Mouse (Mus musculus): ENCODE data around the gene Nabp2. TPM values are rescaled to one million over a fixed set of nuclear protein-coding genes. Genes with fewer than 3 reads are reported as not detected.

Nabp2 gene
- polyA plus RNA-seq, 1 experiment = 23.4 TPM

DNA sequence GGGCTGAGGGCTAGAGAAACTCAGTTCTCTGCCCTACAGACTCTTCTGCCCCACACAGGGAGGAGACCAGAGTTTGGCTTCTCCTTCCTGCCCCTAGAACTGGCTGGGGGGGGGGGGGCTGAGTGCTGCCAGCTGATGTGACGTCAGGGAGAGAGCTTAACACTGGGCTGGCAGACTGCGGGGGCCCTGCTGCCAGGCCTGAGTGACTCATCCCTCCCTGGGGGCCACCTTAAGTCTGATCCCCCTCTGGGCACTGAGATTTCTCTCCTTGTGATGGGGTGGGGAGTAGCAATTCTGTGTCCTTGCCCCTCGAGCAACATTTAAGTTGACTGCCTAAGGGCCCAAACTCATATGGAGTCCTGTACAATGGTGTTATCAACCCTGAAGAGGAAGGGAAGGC lies 32.8 kb downstream of the Nabp2 start:
- DNase-seq = no peak
- Histone ChIP-seq H3K4me1 (ENCODE audit: control insufficient read depth, insufficient read depth, low read length) (peaks cover 15% of the 10 kb centered on the region), H3K4me3 (replicated peaks; ENCODE audit: extremely low read depth, low read depth, low read length) (no peak overlapping the region)
- TF ChIP-seq POLR2A (IDR thresholded peaks at IDR 0.05; ENCODE audit: borderline replicate concordance, extremely low read depth, low read depth, low read length) (no peak), CTCF (IDR thresholded peaks at IDR 0.05; ENCODE audit: insufficient read depth, low read length) (no peak)
- WGBS = 49% methylated on average over 3 of the region's 3 CpGs

DNA sequence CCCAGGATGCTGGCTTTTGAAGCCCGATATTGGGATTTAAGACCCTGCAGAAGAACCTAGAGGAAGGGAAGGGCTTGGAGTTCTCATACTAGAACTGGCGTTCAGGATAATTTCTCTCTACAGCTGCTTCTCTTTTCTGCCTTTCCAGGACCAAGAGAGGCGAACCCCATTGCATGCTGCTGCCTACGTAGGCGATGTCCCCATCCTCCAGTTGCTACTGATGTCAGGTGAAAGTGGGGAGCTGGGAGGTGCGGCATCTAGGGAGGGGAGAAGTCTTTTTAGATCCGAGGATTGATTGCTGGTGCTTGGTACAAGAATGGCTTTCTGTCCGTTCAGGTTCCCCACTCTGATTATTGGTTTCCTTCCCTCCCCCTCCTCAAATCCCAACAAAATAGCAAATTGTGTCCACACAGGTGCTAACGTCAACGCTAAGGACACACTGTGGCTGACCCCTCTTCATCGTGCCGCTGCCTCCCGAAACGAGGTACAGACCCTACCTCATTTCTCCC lies 33.3 kb downstream of the Nabp2 start:
- Histone ChIP-seq H3K4me3 (replicated peaks; ENCODE audit: extremely low read depth, low read depth, low read length) (peak overlapping the region; percentile 68), H3K4me1 (ENCODE audit: control insufficient read depth, insufficient read depth, low read length) (peaks cover 15% of the 10 kb centered on the region)
- DNase-seq = no peak
- WGBS = 54% methylated on average over 14 of the region's 14 CpGs
- TF ChIP-seq POLR2A (IDR thresholded peaks at IDR 0.05; ENCODE audit: borderline replicate concordance, extremely low read depth, low read depth, low read length) (no peak), CTCF (IDR thresholded peaks at IDR 0.05; ENCODE audit: insufficient read depth, low read length) (no peak)

DNA sequence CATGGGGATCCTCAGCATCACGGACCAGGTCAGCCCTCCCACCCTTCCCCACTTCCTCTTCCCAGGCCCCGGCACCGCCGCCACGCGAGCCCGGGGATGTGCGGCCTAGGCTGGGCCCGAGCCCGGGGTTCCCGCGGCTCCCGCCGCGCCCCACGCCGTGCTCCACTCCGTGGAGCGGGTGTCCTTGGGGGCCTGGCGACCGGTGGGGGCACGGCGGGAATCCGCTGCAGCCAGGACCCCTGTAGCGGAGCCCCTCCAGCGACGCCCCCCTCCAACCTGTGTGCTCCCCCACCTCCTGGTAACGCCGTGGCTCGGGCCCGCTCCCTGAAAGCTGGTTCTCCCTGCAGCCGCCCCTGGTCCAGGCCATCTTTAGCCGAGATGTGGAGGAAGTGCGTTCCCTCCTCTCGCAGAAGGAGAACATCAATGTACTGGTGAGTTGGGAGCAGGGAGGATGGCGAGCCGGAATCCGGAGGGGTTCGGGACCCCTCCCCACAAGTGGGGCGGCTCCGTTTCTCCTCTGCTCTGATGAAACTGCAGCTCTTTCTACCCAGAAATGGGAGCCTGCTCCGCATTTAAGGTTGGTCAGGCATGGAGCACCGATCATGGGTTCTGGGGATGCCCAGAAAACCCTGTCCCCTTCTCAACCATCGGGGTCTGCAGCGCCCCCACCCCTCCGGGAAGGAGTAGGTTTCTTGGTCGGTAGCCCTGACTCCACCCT lies 33.9 kb downstream of the Nabp2 start:
- Histone ChIP-seq H3K4me3 (replicated peaks; ENCODE audit: extremely low read depth, low read depth, low read length) (peak overlapping the region; percentile 68), H3K4me1 (ENCODE audit: control insufficient read depth, insufficient read depth, low read length) (peaks cover 15% of the 10 kb centered on the region)
- DNase-seq = no peak
- TF ChIP-seq CTCF (IDR thresholded peaks at IDR 0.05; ENCODE audit: insufficient read depth, low read length) = no peak
- TF ChIP-seq POLR2A (IDR thresholded peaks at IDR 0.05; ENCODE audit: borderline replicate concordance, extremely low read depth, low read depth, low read length) = no peak
- under 1% methylated on average over 47 of the region's 47 CpGs for WGBS

DNA sequence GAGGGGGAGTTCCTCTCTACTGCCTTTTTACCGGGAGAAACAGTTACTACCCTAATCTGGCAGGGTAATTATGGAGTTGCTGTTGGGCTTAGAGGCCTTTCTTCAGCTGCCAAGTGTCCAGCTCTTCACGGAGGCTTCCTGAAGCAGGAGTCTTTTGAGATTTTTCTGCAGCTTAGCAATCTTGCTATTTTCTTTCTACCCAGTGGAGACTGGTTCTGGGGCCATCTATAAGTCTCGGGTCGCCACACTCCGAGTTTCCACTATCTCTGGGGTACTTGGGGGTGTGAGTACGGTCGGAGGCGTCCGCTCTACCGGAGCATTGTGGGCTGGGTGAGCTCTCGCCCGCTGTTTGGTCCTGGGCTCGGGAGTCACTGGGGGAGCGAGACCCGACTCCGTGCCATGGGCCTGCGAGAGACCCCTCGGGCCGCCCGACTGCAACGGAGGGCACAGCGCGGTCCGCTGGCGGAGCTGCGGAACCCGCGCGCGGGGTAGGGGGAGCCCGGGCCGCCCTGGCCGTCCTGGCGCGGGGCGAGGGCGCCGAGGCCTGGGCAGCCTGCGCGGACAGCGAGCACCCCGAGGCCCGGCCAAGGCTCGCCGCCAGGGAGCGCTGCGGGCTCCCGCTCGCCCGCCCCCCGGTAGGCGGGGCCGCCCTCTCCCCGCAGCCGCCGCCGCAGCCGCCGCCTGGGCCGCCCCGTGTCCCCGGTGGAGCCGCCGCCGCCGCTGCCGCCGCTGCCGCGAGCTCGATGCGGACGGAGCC lies 34.7 kb downstream of the Nabp2 start, which contains the start of gene Ankrd52:
TSS of gene Ankrd52 (plus strand) at position 661 of the 757 bp plus-strand sequence.
- peak; percentile 87 for DNase-seq
- under 1% methylated on average over 68 of the region's 73 CpGs for WGBS
- peak within 1 kb of the TSS; percentile 68 for H3K4me3 ChIP-seq (replicated peaks; ENCODE audit: extremely low read depth, low read depth, low read length)
- peaks cover 15% of the 10 kb centered on the region for H3K4me1 ChIP-seq (ENCODE audit: control insufficient read depth, insufficient read depth, low read length)
- TF ChIP-seq CTCF (IDR thresholded peaks at IDR 0.05; ENCODE audit: insufficient read depth, low read length) = no peak

DNA sequence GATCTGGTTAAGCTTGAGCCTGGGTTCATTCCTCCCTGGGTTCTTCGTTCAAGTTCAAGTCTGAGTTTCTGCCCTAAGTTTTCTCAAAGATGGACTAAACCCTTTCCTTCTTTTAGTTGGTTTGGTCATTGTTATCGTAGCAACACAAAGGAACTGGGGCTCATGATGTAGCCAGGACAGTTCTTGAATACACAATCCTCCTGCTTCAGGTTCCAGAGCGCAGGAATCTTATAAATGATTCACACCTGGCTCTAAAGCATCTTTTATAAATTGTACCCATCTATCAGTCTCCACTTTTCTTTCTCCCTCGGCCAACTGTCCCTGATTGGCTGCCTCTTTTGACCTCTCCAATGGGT lies 35.2 kb downstream of the Nabp2 start:
- TF ChIP-seq CTCF (IDR thresholded peaks at IDR 0.05; ENCODE audit: insufficient read depth, low read length) (no peak), POLR2A (IDR thresholded peaks at IDR 0.05; ENCODE audit: borderline replicate concordance, extremely low read depth, low read depth, low read length) (no peak)
- DNase-seq = no peak
- Histone ChIP-seq H3K4me3 (replicated peaks; ENCODE audit: extremely low read depth, low read depth, low read length) (peak overlapping the region; percentile 66), H3K4me1 (ENCODE audit: control insufficient read depth, insufficient read depth, low read length) (peaks cover 15% of the 10 kb centered on the region)
- WGBS = 53% methylated on average over 4 of the region's 4 CpGs

DNA sequence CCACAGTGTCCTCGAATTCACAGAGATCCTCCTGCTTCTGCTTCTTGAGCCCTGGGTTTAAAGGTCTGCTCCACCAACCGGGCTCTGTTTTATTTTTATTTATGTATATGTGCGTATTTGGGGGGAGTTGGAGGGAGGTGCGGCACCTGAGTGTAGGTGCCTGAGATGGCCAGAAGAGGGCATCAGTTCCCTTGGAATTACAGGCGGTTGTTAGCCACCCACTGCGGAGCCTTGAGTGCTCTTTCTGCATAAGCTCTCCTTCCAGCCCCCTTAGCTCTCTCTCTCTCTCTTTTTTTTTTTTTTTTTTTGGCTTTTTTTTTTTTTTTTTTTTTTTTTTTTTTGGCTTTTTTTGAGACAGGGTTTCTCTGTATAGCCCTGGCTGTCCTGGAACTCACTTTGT lies 36.9 kb downstream of the Nabp2 start:
- 76% methylated on average over 6 of the region's 6 CpGs for WGBS
- Histone ChIP-seq H3K4me1 (ENCODE audit: control insufficient read depth, insufficient read depth, low read length) (peaks cover 17% of the 10 kb centered on the region), H3K4me3 (replicated peaks; ENCODE audit: extremely low read depth, low read depth, low read length) (no peak overlapping the region)
- DNase-seq = no peak
- TF ChIP-seq POLR2A (IDR thresholded peaks at IDR 0.05; ENCODE audit: borderline replicate concordance, extremely low read depth, low read depth, low read length) (no peak), CTCF (IDR thresholded peaks at IDR 0.05; ENCODE audit: insufficient read depth, low read length) (peak; percentile 29; the same call in 1 of the 2 replicates)

DNA sequence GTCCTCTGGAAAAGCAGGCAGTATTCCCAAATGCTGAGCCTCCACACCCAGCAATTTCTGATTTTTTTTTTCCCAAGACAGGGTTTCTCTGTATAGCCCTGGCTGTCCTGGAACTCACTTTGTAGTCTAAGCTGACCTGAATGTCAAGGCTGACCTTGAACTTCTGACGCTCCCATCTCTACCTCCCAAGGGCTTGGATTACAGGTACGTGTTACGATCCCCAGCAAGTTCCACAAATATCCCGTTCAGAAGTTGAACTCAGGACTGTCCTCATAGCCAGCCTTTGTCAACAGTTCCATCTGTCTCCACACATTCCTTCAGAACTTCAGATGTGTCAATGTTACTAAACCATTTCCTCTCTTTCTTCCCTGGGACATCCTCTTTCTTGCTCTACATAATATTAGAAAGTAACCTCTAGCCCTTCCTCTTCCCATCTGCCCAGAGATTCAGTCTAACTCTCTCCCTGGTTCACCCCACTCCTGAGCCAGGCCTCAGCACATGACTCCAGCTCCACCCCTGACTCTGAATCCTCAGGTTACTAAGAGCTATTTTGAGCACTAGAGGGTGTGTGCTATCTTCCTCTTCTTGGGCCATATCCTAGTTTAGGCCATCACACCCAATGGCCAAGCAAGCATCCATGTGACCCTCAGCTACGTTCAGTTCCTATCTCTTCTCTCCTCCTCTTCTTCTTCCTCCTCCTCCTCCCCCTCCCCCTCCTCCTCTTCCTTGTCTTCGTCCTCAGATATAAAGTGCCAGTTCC lies 38.1 kb downstream of the Nabp2 start:
- TF ChIP-seq POLR2A (IDR thresholded peaks at IDR 0.05; ENCODE audit: borderline replicate concordance, extremely low read depth, low read depth, low read length) (no peak), CTCF (IDR thresholded peaks at IDR 0.05; ENCODE audit: insufficient read depth, low read length) (no peak)
- no peak for DNase-seq
- Histone ChIP-seq H3K4me3 (replicated peaks; ENCODE audit: extremely low read depth, low read depth, low read length) (no peak overlapping the region), H3K4me1 (ENCODE audit: control insufficient read depth, insufficient read depth, low read length) (peaks cover 14% of the 10 kb centered on the region)
- 50% methylated on average over 6 of the region's 6 CpGs for WGBS

DNA sequence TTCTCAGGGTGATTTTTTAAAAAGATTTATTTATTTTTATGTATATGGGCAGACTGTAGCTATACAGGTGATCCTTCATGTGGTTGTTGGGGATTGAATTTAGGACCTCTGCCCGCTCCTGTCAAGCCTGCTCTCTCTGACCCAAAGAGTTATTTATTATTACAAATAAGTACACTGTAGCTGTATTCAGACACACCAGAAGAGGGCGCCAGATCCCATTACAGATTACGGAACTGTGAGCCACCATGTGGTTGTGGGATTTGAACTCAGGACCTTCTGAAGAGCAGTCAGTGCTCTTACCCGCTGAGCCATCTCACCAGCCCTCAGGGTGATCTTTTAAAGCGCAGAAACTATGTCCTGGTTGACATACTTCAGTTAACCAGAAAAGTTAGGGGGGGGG lies 39.1 kb downstream of the Nabp2 start:
- no peak for DNase-seq
- H3K4me1 ChIP-seq (ENCODE audit: control insufficient read depth, insufficient read depth, low read length) = peaks cover 7% of the 10 kb centered on the region; the same call in 1 of the 2 replicates
- no peak for TF ChIP-seq POLR2A (IDR thresholded peaks at IDR 0.05; ENCODE audit: borderline replicate concordance, extremely low read depth, low read depth, low read length)
- no peak for TF ChIP-seq CTCF (IDR thresholded peaks at IDR 0.05; ENCODE audit: insufficient read depth, low read length)
- 78% methylated on average over 5 of the region's 5 CpGs for WGBS
- H3K4me3 ChIP-seq (replicated peaks; ENCODE audit: extremely low read depth, low read depth, low read length) = no peak overlapping the region

DNA sequence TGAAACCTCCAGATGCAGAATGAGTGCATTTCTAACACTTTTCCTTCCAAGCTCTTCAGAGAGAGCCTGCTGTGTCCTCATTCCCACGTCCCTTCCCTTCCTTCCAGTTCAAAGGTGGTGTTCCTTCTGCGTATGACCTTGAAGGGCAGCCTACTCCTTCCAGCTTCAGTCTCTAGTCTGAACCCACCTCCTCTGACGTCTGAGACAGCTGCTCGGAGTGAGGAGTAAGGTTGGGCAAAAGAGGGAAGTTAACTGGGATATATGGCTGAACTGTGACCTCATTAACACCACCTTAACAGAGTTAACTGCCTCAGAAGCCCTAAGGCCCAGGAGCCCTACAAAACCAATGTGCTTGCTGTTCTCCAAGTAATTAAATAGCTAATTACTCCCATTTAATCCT lies 40.7 kb downstream of the Nabp2 start:
- WGBS = 60% methylated on average over 4 of the region's 4 CpGs
- no peak for TF ChIP-seq CTCF (IDR thresholded peaks at IDR 0.05; ENCODE audit: insufficient read depth, low read length)
- no peak for TF ChIP-seq POLR2A (IDR thresholded peaks at IDR 0.05; ENCODE audit: borderline replicate concordance, extremely low read depth, low read depth, low read length)
- no peak overlapping the region for H3K4me3 ChIP-seq (replicated peaks; ENCODE audit: extremely low read depth, low read depth, low read length)
- H3K4me1 ChIP-seq (ENCODE audit: control insufficient read depth, insufficient read depth, low read length) = peaks cover 4% of the 10 kb centered on the region; the same call in 1 of the 2 replicates
- DNase-seq = no peak
